Mouse (Mus musculus): Measurements from ENCODE around the gene Tmem141. TPM values are rescaled to one million over a fixed set of nuclear protein-coding genes. Genes with fewer than 3 reads are reported as not detected.

Tmem141 gene
- total and polyA plus RNA-seq, 3 experiments: 6.2 to 11.1 (median 7.7) TPM

DNA sequence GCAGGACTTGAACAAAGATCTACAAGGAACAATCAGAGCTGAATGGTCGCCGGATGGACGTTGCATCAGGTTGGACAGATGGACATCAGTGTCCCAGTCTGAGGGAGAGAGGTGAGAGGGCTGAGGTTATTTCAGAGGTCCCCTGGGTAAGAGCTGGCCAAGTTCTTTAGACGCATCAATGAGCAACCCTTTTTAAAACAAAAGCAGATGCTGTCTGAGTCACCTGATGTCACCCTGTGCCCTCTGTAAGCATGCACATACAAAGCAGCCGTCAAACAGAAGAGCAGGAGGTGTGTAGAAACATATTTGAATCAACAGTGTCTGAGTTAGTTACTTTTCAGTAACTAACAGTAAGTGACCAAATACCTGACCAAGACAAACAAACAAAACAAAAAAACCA is 42.3 kb upstream of the Tmem141 start:
- in situ Hi-C loops (cut with MboI; ENCODE audit: low pct_ligation_motif_present, low pct_unique_long_range_greater_than_20kb, low sequenced_read_pairs) (no loop called here), dilution Hi-C loops (cut with MboI; ENCODE audit: extremely low pct_ligation_motif_present, extremely low pct_unique_long_range_greater_than_20kb, low sequenced_read_pairs) (no loop called here)
- no peaks in the 10 kb centered on the region for H3K27me3 ChIP-seq (replicated peaks)
- no peak overlapping the region for H3K9ac ChIP-seq (ENCODE audit: insufficient read depth, low read depth)
- 0 out of 2 replicates have a peak, but pooled peaks have one; percentile 22 for TF ChIP-seq EP300 (IDR thresholded peaks at IDR 0.05; ENCODE audit: low read length)
- TF ChIP-seq MYC (IDR thresholded peaks at IDR 0.05; ENCODE audit: low read depth, low read length): no peak
- no peak for TF ChIP-seq POLR2A (IDR thresholded peaks at IDR 0.05; ENCODE audit: low read depth, low read length)
- peak; percentile 62 for TF ChIP-seq BHLHE40 (IDR thresholded peaks at IDR 0.05; ENCODE audit: low read depth, low read length)
- no peak for TF ChIP-seq MAX (IDR thresholded peaks at IDR 0.05; ENCODE audit: low read length)
- TF ChIP-seq ELF1 (IDR thresholded peaks at IDR 0.05; ENCODE audit: low read depth, low read length): no peak
- TF ChIP-seq ETS1 (conservative IDR thresholded peaks at IDR 0.05; ENCODE audit: low read depth, low read length): no peak
- no peak for TF ChIP-seq UBTF (IDR thresholded peaks at IDR 0.05; ENCODE audit: low read depth, low read length)
- TF ChIP-seq SIN3A (IDR thresholded peaks at IDR 0.05; ENCODE audit: low read length): 0 out of 2 replicates have a peak, but pooled peaks have one; percentile 29
- no peak for TF ChIP-seq RAD21 (IDR thresholded peaks at IDR 0.05; ENCODE audit: low read depth, low read length)
- TF ChIP-seq ZKSCAN1 (IDR thresholded peaks at IDR 0.05; ENCODE audit: borderline replicate concordance, low read depth, low read length): no peak
- H3K9me3 ChIP-seq (replicated peaks; ENCODE audit: low read length): no peaks in the 10 kb centered on the region
- H3K27ac ChIP-seq (ENCODE audit: insufficient read depth, low read depth): no peak overlapping the region
- no peaks in the 10 kb centered on the region for H3K36me3 ChIP-seq (replicated peaks in 1 of 2; ENCODE audit: control insufficient read depth in 1 of 2, insufficient read depth in 1 of 2, low read length in 1 of 2)
- H3K4me1 ChIP-seq (ENCODE audit: control insufficient read depth in 1 of 2, insufficient read depth in 2 of 2): peaks cover 0 to 25% of the 10 kb centered on the region in 2 experiments; a peak in 3 of 4 replicates
- H3K4me3 ChIP-seq (replicated peaks in 1 of 3; ENCODE audit: low read depth in 2 of 3, low read length in 2 of 3, poor library complexity in 1 of 3): no peak overlapping the region
- no peaks in the 10 kb centered on the region for H3K79me2 ChIP-seq (replicated peaks; ENCODE audit: control insufficient read depth, extremely low read depth, insufficient read depth, poor library complexity, severe bottlenecking)
- H3K4me2 ChIP-seq (ENCODE audit: insufficient read depth, low read depth, poor library complexity, severe bottlenecking): no peak overlapping the region
- DNase-seq (ENCODE audit: extremely low read depth): peak; percentile 21

DNA sequence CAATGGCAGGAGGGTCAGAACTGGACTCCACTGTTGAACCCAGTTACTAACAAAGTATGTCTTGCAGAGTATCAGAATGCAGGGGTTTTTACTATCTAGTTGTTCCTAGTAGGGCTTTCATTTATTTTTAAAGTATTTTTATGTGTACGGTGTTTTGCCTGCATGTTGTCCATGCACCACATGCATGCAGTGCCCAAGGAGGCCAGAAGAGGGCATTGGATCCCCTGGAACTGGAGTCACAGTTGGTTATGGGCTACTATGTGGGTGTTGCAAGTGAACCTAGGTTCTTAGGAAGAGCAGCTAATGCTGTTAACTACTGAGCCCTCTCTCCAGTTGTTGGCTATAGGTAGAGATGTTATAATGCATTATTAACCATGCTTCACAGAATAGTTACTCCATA is 41.7 kb upstream of the Tmem141 start:
- no peak overlapping the region for H3K4me3 ChIP-seq (replicated peaks in 1 of 3; ENCODE audit: low read depth in 2 of 3, low read length in 2 of 3, poor library complexity in 1 of 3)
- in situ Hi-C loops (cut with MboI; ENCODE audit: low pct_ligation_motif_present, low pct_unique_long_range_greater_than_20kb, low sequenced_read_pairs): no loop called here
- H3K4me2 ChIP-seq (ENCODE audit: insufficient read depth, low read depth, poor library complexity, severe bottlenecking): no peak overlapping the region
- H3K36me3 ChIP-seq (replicated peaks in 1 of 2; ENCODE audit: control insufficient read depth in 1 of 2, insufficient read depth in 1 of 2, low read length in 1 of 2): no peaks in the 10 kb centered on the region
- H3K79me2 ChIP-seq (replicated peaks; ENCODE audit: control insufficient read depth, extremely low read depth, insufficient read depth, poor library complexity, severe bottlenecking): no peaks in the 10 kb centered on the region
- no peaks in the 10 kb centered on the region for H3K9me3 ChIP-seq (replicated peaks; ENCODE audit: low read length)
- TF ChIP-seq E2F4 (IDR thresholded peaks at IDR 0.05; ENCODE audit: insufficient replicate concordance, low read depth, low read length): no peak
- TF ChIP-seq MAX (IDR thresholded peaks at IDR 0.05; ENCODE audit: low read length): no peak
- no peak for TF ChIP-seq MAFK (IDR thresholded peaks at IDR 0.05; ENCODE audit: insufficient replicate concordance, low read length)
- TF ChIP-seq GABPA (IDR thresholded peaks at IDR 0.05; ENCODE audit: insufficient replicate concordance, low read depth, low read length): no peak
- TF ChIP-seq RCOR1 (conservative IDR thresholded peaks at IDR 0.05; ENCODE audit: low read depth, low read length): no peak
- no peak for TF ChIP-seq PAX5 (IDR thresholded peaks at IDR 0.05; ENCODE audit: low read length)
- no peak for TF ChIP-seq MEF2A (IDR thresholded peaks at IDR 0.05; ENCODE audit: borderline replicate concordance, low read depth, low read length)
- TF ChIP-seq SMC3 (IDR thresholded peaks at IDR 0.05; ENCODE audit: low read depth, low read length): peak; percentile 65
- no peak for TF ChIP-seq NRF1 (IDR thresholded peaks at IDR 0.05; ENCODE audit: low read depth, low read length)
- TF ChIP-seq CHD1 (IDR thresholded peaks at IDR 0.05; ENCODE audit: low read depth, low read length): no peak
- no peak for TF ChIP-seq ETS1 (conservative IDR thresholded peaks at IDR 0.05; ENCODE audit: low read depth, low read length)
- TF ChIP-seq CTCF (conservative IDR thresholded peaks at IDR 0.05 in 1 of 2, IDR thresholded peaks at IDR 0.05 in 1 of 2; ENCODE audit: low read depth in 2 of 2, low read length in 2 of 2): peak; percentile 74 to 85
- peak; percentile 76 for TF ChIP-seq RAD21 (IDR thresholded peaks at IDR 0.05; ENCODE audit: low read depth, low read length)
- TF ChIP-seq ZNF384 (IDR thresholded peaks at IDR 0.05; ENCODE audit: low read depth, low read length): no peak
- H3K4me1 ChIP-seq (ENCODE audit: control insufficient read depth in 1 of 2, insufficient read depth in 2 of 2): peaks cover 4 to 31% of the 10 kb centered on the region in 2 experiments
- dilution Hi-C loops (cut with MboI; ENCODE audit: extremely low pct_ligation_motif_present, extremely low pct_unique_long_range_greater_than_20kb, low sequenced_read_pairs): no loop called here
- no peaks in the 10 kb centered on the region for H3K27me3 ChIP-seq (replicated peaks)
- H3K9ac ChIP-seq (ENCODE audit: insufficient read depth, low read depth): no peak overlapping the region
- DNase-seq (ENCODE audit: extremely low read depth): peak; percentile 70
- H3K27ac ChIP-seq (ENCODE audit: insufficient read depth, low read depth): no peak overlapping the region
